Mouse (Mus musculus): ENCODE results near the gene Ccl2. TPM values are rescaled to one million over a fixed set of nuclear protein-coding genes. Genes with fewer than 3 reads are reported as not detected.

The Ccl2 gene
- polyA plus RNA-seq, 1 experiment from 2014 or later, result 8.0 TPM

DNA sequence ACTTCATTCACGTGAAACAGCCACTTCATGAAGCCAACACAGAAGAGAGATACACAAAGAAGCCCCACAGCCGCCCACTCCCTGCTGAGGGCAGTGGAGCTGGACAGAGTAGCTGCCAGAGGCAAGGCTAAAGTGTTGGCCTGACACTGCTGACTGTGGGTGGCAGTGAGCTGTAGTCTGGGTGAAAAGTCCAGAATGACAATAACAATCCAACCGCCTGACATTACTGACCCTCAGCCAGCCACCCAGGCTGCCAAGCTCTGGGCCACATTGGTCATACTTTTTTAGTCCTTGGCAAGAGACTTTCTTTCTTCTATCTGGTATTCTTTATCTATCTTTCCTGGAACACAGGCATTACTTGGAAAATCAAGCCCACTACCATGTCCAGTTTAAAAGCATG, 35.7 kb downstream of the Ccl2 start:
- H3K4me1 ChIP-seq (replicated peaks), result no peaks in the 10 kb centered on the region
- H3K9ac ChIP-seq, result no peak overlapping the region
- H3K4me3 ChIP-seq, result no peak overlapping the region
- H3K9me3 ChIP-seq (replicated peaks), result no peaks in the 10 kb centered on the region
- 74% methylated on average over 3 of the region's 3 CpGs for WGBS
- no peak overlapping the region for H3K4me2 ChIP-seq
- ATAC-seq (ENCODE audit: insufficient number of reproducible peaks, low FRiP score), result no peak
- H3K27me3 ChIP-seq (replicated peaks), result no peaks in the 10 kb centered on the region
- H3K36me3 ChIP-seq, result no peaks in the 10 kb centered on the region
- H3K27ac ChIP-seq (ENCODE audit: poor library complexity, severe bottlenecking), result no peak overlapping the region

GRCm38 (mm10) chr11:82072374-82072773, 37.0 kb downstream of the Ccl2 start:
- H3K4me2 ChIP-seq, result no peak overlapping the region
- no peaks in the 10 kb centered on the region for H3K36me3 ChIP-seq
- no peaks in the 10 kb centered on the region for H3K27me3 ChIP-seq (replicated peaks)
- no peak overlapping the region for H3K4me3 ChIP-seq
- no peak for ATAC-seq (ENCODE audit: insufficient number of reproducible peaks, low FRiP score)
- H3K9ac ChIP-seq, result no peak overlapping the region
- no peaks in the 10 kb centered on the region for H3K9me3 ChIP-seq (replicated peaks)
- 74% methylated on average over 1 of the region's 1 CpGs for WGBS
- no peak overlapping the region for H3K27ac ChIP-seq (ENCODE audit: poor library complexity, severe bottlenecking)
- H3K4me1 ChIP-seq (replicated peaks), result no peaks in the 10 kb centered on the region

DNA sequence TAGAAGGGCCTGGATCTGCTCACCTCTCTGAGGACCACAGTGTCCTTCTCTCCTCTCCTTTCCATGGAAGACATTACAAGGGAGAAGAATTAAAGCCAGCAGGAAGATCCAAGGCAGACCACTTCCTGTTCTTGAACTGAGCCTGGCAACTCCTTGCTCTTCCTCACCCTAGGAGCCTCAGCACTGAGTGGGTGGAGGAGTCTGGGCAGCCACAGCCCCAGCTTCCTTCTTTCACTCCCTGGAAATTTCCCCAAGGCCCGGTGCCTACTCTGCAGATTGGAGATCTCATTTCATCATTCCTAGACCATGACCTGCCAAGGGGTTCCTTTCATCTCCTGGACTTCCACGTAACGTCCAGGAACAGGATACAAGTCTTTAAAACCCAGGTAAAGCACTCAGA, 37.6 kb downstream of the Ccl2 start:
- 62% methylated on average over 3 of the region's 3 CpGs for WGBS
- no peak for ATAC-seq (ENCODE audit: insufficient number of reproducible peaks, low FRiP score)
- Histone ChIP-seq H3K27ac (ENCODE audit: poor library complexity, severe bottlenecking) (no peak overlapping the region), H3K4me1 (replicated peaks) (no peaks in the 10 kb centered on the region), H3K4me2 (no peak overlapping the region), H3K36me3 (no peaks in the 10 kb centered on the region), H3K4me3 (no peak overlapping the region), H3K27me3 (replicated peaks) (no peaks in the 10 kb centered on the region), H3K9ac (no peak overlapping the region), H3K9me3 (replicated peaks) (no peaks in the 10 kb centered on the region)

DNA sequence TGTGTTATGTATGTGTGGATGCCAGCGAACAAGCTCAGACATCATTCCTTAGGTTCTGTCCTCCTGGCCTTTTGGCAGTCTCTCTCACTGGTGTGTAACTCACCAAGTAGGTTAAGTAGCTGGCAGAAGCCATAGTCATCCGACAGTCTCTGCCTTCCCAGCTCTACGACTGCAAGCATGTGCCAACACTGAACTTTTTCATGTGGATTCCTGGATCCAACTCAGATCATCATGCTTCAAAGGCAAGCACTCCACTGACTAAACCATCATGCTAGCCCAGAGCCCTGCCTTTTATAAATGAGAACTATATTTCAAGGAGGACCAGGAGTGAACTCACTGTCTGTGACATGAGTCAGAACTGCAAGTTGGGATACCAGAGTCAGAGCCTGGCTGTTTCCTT, 38.3 kb downstream of the Ccl2 start:
- no peak overlapping the region for H3K9ac ChIP-seq
- no peaks in the 10 kb centered on the region for H3K36me3 ChIP-seq
- H3K27me3 ChIP-seq (replicated peaks), result no peaks in the 10 kb centered on the region
- no peak overlapping the region for H3K27ac ChIP-seq (ENCODE audit: poor library complexity, severe bottlenecking)
- WGBS, result 78% methylated on average over 3 of the region's 3 CpGs
- no peaks in the 10 kb centered on the region for H3K4me1 ChIP-seq (replicated peaks)
- ATAC-seq (ENCODE audit: insufficient number of reproducible peaks, low FRiP score), result no peak
- no peaks in the 10 kb centered on the region for H3K9me3 ChIP-seq (replicated peaks)
- H3K4me2 ChIP-seq, result no peak overlapping the region
- H3K4me3 ChIP-seq, result no peak overlapping the region

GRCm38 (mm10) chr11:82077031-82077430, 41.7 kb downstream of the Ccl2 start:
- Histone ChIP-seq H3K9ac (no peak overlapping the region), H3K4me2 (no peak overlapping the region), H3K9me3 (replicated peaks) (no peaks in the 10 kb centered on the region), H3K27me3 (replicated peaks) (no peaks in the 10 kb centered on the region), H3K4me1 (replicated peaks) (no peaks in the 10 kb centered on the region), H3K4me3 (no peak overlapping the region), H3K36me3 (no peaks in the 10 kb centered on the region), H3K27ac (ENCODE audit: poor library complexity, severe bottlenecking) (no peak overlapping the region)
- ATAC-seq (ENCODE audit: insufficient number of reproducible peaks, low FRiP score), result no peak
- 57% methylated on average over 3 of the region's 3 CpGs for WGBS

GRCm38 (mm10) chr11:82078136-82078730, 42.9 kb downstream of the Ccl2 start:
- Histone ChIP-seq H3K27me3 (replicated peaks) (no peaks in the 10 kb centered on the region), H3K36me3 (no peaks in the 10 kb centered on the region), H3K4me2 (no peak overlapping the region), H3K27ac (ENCODE audit: poor library complexity, severe bottlenecking) (no peak overlapping the region), H3K9me3 (replicated peaks) (no peaks in the 10 kb centered on the region), H3K9ac (no peak overlapping the region), H3K4me1 (replicated peaks) (no peaks in the 10 kb centered on the region), H3K4me3 (no peak overlapping the region)
- no peak for ATAC-seq (ENCODE audit: insufficient number of reproducible peaks, low FRiP score)

DNA sequence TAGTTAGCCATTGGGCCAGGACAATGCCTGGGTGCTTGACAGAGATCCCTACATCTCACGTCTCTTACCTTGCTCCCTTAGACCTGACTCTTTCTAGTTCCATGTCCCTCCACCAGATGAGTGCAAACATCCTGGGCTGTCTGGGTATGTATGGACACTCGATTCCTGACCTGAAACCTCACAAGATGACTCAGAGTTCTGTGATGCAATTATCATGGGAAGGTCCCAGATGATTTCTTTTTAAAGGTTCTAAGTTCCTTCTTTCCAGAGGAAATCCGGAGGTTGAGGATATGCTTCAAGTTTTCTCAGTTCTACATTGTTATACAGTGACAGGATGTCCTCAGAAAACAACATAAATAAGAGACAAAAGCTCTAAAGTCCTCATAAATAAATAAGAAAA, 45.5 kb downstream of the Ccl2 start:
- no peaks in the 10 kb centered on the region for H3K27me3 ChIP-seq (replicated peaks)
- no peak overlapping the region for H3K4me2 ChIP-seq
- H3K36me3 ChIP-seq, result no peaks in the 10 kb centered on the region
- no peak overlapping the region for H3K9ac ChIP-seq
- ATAC-seq (ENCODE audit: insufficient number of reproducible peaks, low FRiP score), result no peak
- no peak overlapping the region for H3K27ac ChIP-seq (ENCODE audit: poor library complexity, severe bottlenecking)
- H3K4me3 ChIP-seq, result no peak overlapping the region
- no peaks in the 10 kb centered on the region for H3K9me3 ChIP-seq (replicated peaks)
- no peaks in the 10 kb centered on the region for H3K4me1 ChIP-seq (replicated peaks)
- WGBS, result 61% methylated on average over 3 of the region's 3 CpGs

- 86% methylated on average over 3 of the region's 3 CpGs for WGBS
- no peaks in the 10 kb centered on the region for H3K9me3 ChIP-seq (replicated peaks)
- no peaks in the 10 kb centered on the region for H3K36me3 ChIP-seq
- H3K27ac ChIP-seq (ENCODE audit: poor library complexity, severe bottlenecking), result no peak overlapping the region
- H3K4me1 ChIP-seq (replicated peaks), result no peaks in the 10 kb centered on the region
- ATAC-seq (ENCODE audit: insufficient number of reproducible peaks, low FRiP score), result no peak
- H3K9ac ChIP-seq, result no peak overlapping the region
- H3K27me3 ChIP-seq (replicated peaks), result no peaks in the 10 kb centered on the region
- no peak overlapping the region for H3K4me3 ChIP-seq
- H3K4me2 ChIP-seq, result no peak overlapping the region
Observed at GRCm38 (mm10) chr11:82084360-82084759, 49.0 kb downstream of the Ccl2 start.

Other genes starting within 250 kb of the Ccl2 start
- not detected in 2 replicates for gene 5530401A14Rik, start 174.9 kb upstream of the Ccl2 start, polyA plus RNA-seq (2016; fragmentation: Nextera tagmentation; extraction: Ambion mirVana)
- gene Asic2, start 67.1 kb upstream of the Ccl2 start, polyA plus RNA-seq (2016; fragmentation: Nextera tagmentation; extraction: Ambion mirVana), result 0.06 and 0.12 TPM in 2 replicates
- not detected in 2 replicates for gene Gm17268, start 3.0 kb downstream of the Ccl2 start, polyA plus RNA-seq (2016; fragmentation: Nextera tagmentation; extraction: Ambion mirVana)
- 2.6 and 3.9 TPM in 2 replicates for gene Ccl7, start 10.1 kb downstream of the Ccl2 start, polyA plus RNA-seq (2016; fragmentation: Nextera tagmentation; extraction: Ambion mirVana)
- gene Ccl11, start 22.3 kb downstream of the Ccl2 start, polyA plus RNA-seq (2016; fragmentation: Nextera tagmentation; extraction: Ambion mirVana), result 0.15 TPM in 1 of 2 replicates, not detected in the other
- gene Ccl12, start 66.3 kb downstream of the Ccl2 start, polyA plus RNA-seq (2016; fragmentation: Nextera tagmentation; extraction: Ambion mirVana), result 0.72 and 1.2 TPM in 2 replicates
- not detected in 2 replicates for gene Ccl8, start 79.6 kb downstream of the Ccl2 start, polyA plus RNA-seq (2016; fragmentation: Nextera tagmentation; extraction: Ambion mirVana)